Mouse (Mus musculus) cortical plate, adult 2 months (tissue): Measurements from ENCODE around the gene Coro1b.

Experiments used
- CTCF ChIP-seq: fragments of 200-500 bp; IDR thresholded peaks from 2 replicates; pipeline ENCODE4 v1.5.1; 2011; ENCODE audit warnings: mild to moderate bottlenecking, control low read depth, low read length; ENCODE audit not compliant: insufficient read depth; ENCODE audit errors: extremely low read depth
- POLR2A ChIP-seq: fragments of 200-500 bp; IDR thresholded peaks from 2 replicates; pipeline ENCODE4 v1.6.1; 2011; ENCODE audit warnings: mild to moderate bottlenecking, low read length, control low read depth; ENCODE audit not compliant: insufficient read depth; ENCODE audit errors: extremely low read depth

- no peak for TF ChIP-seq CTCF
- no peak for TF ChIP-seq POLR2A
Measured at GRCm38 (mm10) chr19:4192251-4192985, 44.0 kb downstream of the Coro1b start.
